Comparison of ENCODE assay signal across 8 mouse cellular contexts in genomic region chr13:75707821-75708636, GRCm38 (mm10). TPM values are rescaled to one million over a fixed set of nuclear protein-coding genes. Genes with fewer than 3 reads are reported as not detected.
DNase-seq lines count a peak whose midpoint lies in the region; ATAC-seq lines count a peak whose summit lies in the region.

No protein-coding gene starts in this region.

- peak; percentile 66 for DNase-seq in ZHBTc4 (ENCODE audit: low read depth, low spot score)
- peak; percentile 53 for DNase-seq in embryo, embryonic 10 days (ENCODE audit: low spot score)
- peak; percentile 70 for DNase-seq in gastrocnemius, postnatal 10 days
- DNase-seq in left cerebral cortex, postnatal 25 days (ENCODE audit: low spot score in 2 of 2) = peak; percentile 45 to 49
- peak; percentile 41 for DNase-seq in right cerebral cortex, postnatal 14 days
- peak; percentile 51 for DNase-seq in urinary bladder, postnatal 14 days (ENCODE audit: low spot score)

- intact Hi-C loops in left cerebral cortex, postnatal 25 days (cut with DNase I) = loop anchor here (2.0 to 5.0 kb wide), 6 partner anchors 34 to 481 kb away; partner anchors contain the start of gene Rhobtb3

- peak; percentile 11 for ATAC-seq in inflammation-experienced regulatory T-cells, adult 6 months
- peak; percentile 14 for ATAC-seq in megakaryocyte progenitor cell, adult 5-6 weeks (replicated peaks; ENCODE audit: poor library complexity)

RNA-seq across cellular contexts. Expression of gene Ell2, which starts 1.5 kb away (rescaled TPM):
- total RNA-seq in gastrocnemius, postnatal 10 days (2021) = 10 to 100 TPM; 19.9 to 22.7 TPM
- polyA plus RNA-seq in inflammation-experienced regulatory T-cells, adult 6 months (2017; shearing (Covaris generic)) = 1 to 10 TPM; 4.5 to 6.7 (median 5.4) TPM
- 10 to 100 TPM; 54.1 to 55.9 TPM for total RNA-seq in left cerebral cortex, postnatal 25 days (2021)
- 10.6 and 13.6 TPM in 2 replicates for total RNA-seq in megakaryocyte progenitor cell, adult 5-6 weeks (2015)
- total RNA-seq in megakaryocyte progenitor cell, adult 5-6 weeks (2017) = 6.8 and 11.8 TPM in 2 replicates

Comparison
In these comparisons a context has a peak if more than half of its experiments do, and no peak if none do; other contexts are left out.
1. Peak in every context shown above with its lines: DNase-seq and ATAC-seq.